Mouse (Mus musculus) limb, embryonic 14.5 days (tissue): ENCODE results near the gene Lztr1. TPM values are rescaled to one million over a fixed set of nuclear protein-coding genes. Genes with fewer than 3 reads are reported as not detected.
"Not testable (repeated sequence)": the region's sequence is repeated elsewhere in the genome, so short reads cannot be mapped to it uniquely, and the experiment has no call there.

Source experiments
- ATAC-seq: fragments of 200-750 bp; cut with Nextera tagmentation; 2 replicates; pipeline ENCODE4 v1.8.0; 2017; ENCODE audit warnings: low read depth, moderate number of reproducible peaks, moderate TSS enrichment; ENCODE audit not compliant: low FRiP score
- DNase-seq: peaks from one replicate; pipeline ENCODE4 v3.0.0-alpha.2; 2015; ENCODE audit warnings: low spot score
- H3K27ac ChIP-seq: fragments of 300-500 bp; sonication (generic); replicated peaks from 2 replicates; pipeline ENCODE4 v1.5.1; 2014; ENCODE audit warnings: low read depth, mild to moderate bottlenecking, low read length, moderate library complexity, mixed read lengths
- H3K27me3 ChIP-seq: fragments of 300-500 bp; sonication (generic); 2 replicates; pipeline ENCODE4 v1.6.1; 2014; ENCODE audit warnings: low read length, mixed read lengths; ENCODE audit not compliant: control insufficient read depth, insufficient read depth
- H3K36me3 ChIP-seq: fragments of 300-500 bp; sonication (generic); 2 replicates; pipeline ENCODE4 v1.6.1; 2014; ENCODE audit warnings: mild to moderate bottlenecking, low read length, moderate library complexity, mixed read lengths; ENCODE audit not compliant: control insufficient read depth, insufficient read depth
- H3K4me1 ChIP-seq: fragments of 300-500 bp; sonication (generic); 2 replicates; pipeline ENCODE4 v1.6.1; 2014; ENCODE audit warnings: antibody characterized with exemption, low read length, mixed read lengths; ENCODE audit not compliant: control insufficient read depth, insufficient read depth
- H3K4me2 ChIP-seq: fragments of 300-500 bp; sonication (generic); replicated peaks from 2 replicates; pipeline ENCODE4 v1.6.1; 2014; ENCODE audit warnings: low read depth, mild to moderate bottlenecking, low read length, moderate library complexity; ENCODE audit not compliant: severe bottlenecking
- H3K4me3 ChIP-seq: fragments of 300-500 bp; sonication (generic); replicated peaks from 2 replicates; pipeline ENCODE4 v1.5.1; 2014; ENCODE audit warnings: low read length
- H3K9ac ChIP-seq: fragments of 300-500 bp; sonication (generic); 2 replicates; pipeline ENCODE4 v1.6.1; 2014; ENCODE audit warnings: mild to moderate bottlenecking, low read depth, low read length, moderate library complexity; ENCODE audit not compliant: severe bottlenecking
- H3K9me3 ChIP-seq: fragments of 300-500 bp; sonication (generic); 2 replicates; pipeline ENCODE4 v1.6.1; 2016; ENCODE audit warnings: low read length; ENCODE audit not compliant: control insufficient read depth
- POLR2A ChIP-seq: fragments of 200-500 bp; IDR thresholded peaks from 2 replicates; pipeline ENCODE4 v1.8.0; 2012; ENCODE audit warnings: inconsistent platforms, mild to moderate bottlenecking, moderate library complexity, borderline replicate concordance; ENCODE audit not compliant: insufficient read depth, insufficient read length; ENCODE audit errors: extremely low read depth
- WGBS: fragments of 180-500 bp; shearing (Covaris S2); extraction: QIAGEN DNeasy Blood & Tissue Kit; methylation state at CpG from one replicate; pipeline ENCODE4 v1.1.7; 2014; 5-methylcytosine and 5-hydroxymethylcytosine counted together
- polyA plus RNA-seq, 2 experiments: library from polyadenylated mRNA; depleted of rRNA in 1 of 2; stranded (reverse) in 1 of 2; unstranded in 1 of 2; fragments of >200 nt; fragmentation: Nextera tagmentation in 1 of 2; extraction: Ambion mirVana in 1 of 2; gene quantifications; 2 replicates each; pipeline versions ENCODE4 v1.2.1 to v1.2.3; 2012 to 2014

The Lztr1 gene
- polyA plus RNA-seq, 2 experiments: 82.6 to 246 TPM

DNA sequence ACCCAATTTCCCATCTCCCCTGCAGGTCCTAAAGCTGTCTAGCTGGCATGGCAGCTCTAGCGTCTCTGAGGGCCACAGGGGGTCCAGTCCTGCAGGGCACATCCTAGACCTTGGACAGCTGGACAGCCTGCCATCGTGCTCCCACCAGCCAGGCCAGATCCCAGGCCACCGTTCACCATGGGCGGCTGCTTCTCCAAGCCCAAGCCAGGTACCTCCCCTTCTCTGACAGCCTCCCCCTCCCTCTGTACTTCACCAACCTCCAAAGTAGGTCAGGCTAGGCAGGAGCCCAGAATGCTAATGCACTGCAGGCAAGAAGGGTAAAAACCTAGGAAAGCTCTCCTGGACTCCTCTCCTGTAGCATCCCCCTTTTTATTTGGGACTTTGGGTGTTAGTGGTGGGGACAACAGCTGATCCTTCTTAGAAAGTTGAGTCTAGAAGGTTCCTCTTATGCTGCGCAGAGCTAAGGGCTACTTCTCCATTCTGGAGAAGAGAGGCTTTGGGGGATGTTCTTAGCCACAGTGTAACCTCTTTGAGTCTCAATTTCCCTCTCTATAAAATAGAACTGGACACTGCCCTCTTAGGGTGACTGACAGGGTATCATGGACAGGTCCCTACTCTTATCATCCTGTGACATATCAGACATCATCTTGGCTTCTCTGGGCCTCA, 16.5 kb upstream of the Lztr1 start:
- no peak for TF ChIP-seq POLR2A
- Histone ChIP-seq H3K36me3 (peaks cover 6% of the 10 kb centered on the region; the same call in 1 of the 2 replicates), H3K9me3 (no peaks in the 10 kb centered on the region), H3K4me1 (peaks cover 4% of the 10 kb centered on the region; the same call in 1 of the 2 replicates), H3K27me3 (no peaks in the 10 kb centered on the region), H3K4me2 (no peak overlapping the region), H3K9ac (no peak overlapping the region), H3K27ac (no peak overlapping the region), H3K4me3 (no peak overlapping the region)
- ATAC-seq (no peak), DNase-seq (no peak)
- 61% methylated on average over 5 of the region's 5 CpGs for WGBS

DNA sequence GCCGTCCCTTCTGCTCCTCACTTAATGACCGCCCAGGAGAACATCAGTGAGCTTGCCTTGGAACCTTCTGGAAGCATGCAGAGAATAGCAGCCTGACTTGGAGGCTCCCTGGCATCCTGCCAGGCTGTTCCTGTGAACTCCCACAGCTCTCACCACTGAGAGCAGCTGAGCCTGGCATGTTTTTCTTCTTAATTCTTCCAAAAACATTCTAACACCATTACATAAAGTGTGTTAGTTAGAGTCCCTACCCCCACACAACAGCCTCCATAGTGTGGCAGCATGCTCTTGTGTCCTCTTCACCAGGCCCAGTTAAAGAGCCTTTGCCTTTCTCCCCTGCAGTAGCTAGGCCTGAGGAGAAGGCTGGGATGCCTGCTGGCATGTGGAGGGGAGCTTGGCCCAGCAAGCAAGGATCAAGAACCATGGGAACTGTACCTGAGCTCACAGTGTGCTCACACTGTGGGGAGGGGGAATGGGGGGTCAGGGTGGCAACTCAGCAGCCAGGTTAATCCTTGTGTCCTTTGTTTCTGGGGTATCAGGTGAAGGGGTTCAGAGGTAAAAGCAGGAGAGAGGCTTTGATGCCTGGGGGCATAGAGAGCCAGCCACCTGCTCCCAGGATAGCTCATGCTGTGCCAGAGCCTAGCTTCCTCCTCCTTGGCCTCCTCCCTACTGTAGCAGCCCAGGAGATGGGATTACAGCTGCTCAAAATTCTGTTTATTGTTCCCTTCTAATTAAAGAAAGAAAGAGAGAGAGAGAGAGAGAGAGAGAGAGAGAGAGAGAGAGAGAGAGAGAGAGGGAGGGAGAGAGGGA, 11.8 kb upstream of the Lztr1 start:
- no peak overlapping the region for H3K4me2 ChIP-seq
- ATAC-seq: no peak
- WGBS: 45% methylated on average over 2 of the region's 2 CpGs

DNA sequence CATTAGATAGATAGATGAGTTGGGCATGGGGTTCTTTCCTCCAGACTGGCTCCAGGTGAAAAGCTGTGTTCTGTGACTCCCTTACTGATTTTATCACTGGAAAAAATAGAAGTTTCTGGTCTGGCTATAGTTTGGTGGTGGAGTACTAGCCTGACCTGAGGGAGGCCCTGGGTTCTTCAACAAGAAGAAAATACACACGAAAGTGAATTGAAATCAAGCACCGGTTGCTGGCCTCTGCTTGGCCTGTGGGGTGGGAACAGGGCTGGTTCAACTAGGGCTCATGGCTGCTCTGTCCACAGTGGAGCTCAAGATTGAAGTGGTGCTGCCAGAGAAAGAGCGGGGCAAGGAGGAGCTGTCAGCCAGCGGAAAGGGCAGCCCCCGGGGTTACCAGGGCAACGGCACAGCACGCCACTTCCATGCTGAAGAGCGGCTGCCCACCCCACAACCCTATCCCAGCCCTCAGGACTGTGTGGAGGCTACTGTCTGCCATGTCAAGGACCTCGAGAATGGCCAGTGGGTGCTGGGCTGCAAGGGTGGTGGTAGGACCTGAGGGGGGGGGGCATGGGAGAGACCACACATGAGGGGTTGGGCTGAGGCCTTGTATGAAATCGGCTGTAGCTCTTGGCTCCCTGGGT, 9.1 kb upstream of the Lztr1 start:
- no peaks in the 10 kb centered on the region for H3K36me3 ChIP-seq
- H3K4me2 ChIP-seq: no peak overlapping the region
- H3K9ac ChIP-seq: no peak overlapping the region
- H3K27ac ChIP-seq: no peak overlapping the region
- WGBS: 30% methylated on average over 10 of the region's 10 CpGs
- H3K4me3 ChIP-seq: no peak overlapping the region
- no peak for TF ChIP-seq POLR2A
- H3K27me3 ChIP-seq: no peaks in the 10 kb centered on the region
- ATAC-seq (no peak), DNase-seq (no peak)
- H3K9me3 ChIP-seq: no peaks in the 10 kb centered on the region
- peaks cover 4% of the 10 kb centered on the region; the same call in 1 of the 2 replicates for H3K4me1 ChIP-seq

More for the DNA sequence above, 11.8 kb upstream of the Lztr1 start:
- Histone ChIP-seq H3K36me3 (no peaks in the 10 kb centered on the region), H3K4me1 (peaks cover 4% of the 10 kb centered on the region; the same call in 1 of the 2 replicates), H3K4me3 (no peak overlapping the region), H3K9me3 (no peaks in the 10 kb centered on the region), H3K27me3 (no peaks in the 10 kb centered on the region), H3K27ac (0 out of 2 replicates have a peak overlapping the region, but pooled peaks have one; percentile 10), H3K9ac (peak overlapping the region; percentile 38; the same call in 1 of the 2 replicates)
- peak; percentile 75 for DNase-seq
- no peak for TF ChIP-seq POLR2A

DNA sequence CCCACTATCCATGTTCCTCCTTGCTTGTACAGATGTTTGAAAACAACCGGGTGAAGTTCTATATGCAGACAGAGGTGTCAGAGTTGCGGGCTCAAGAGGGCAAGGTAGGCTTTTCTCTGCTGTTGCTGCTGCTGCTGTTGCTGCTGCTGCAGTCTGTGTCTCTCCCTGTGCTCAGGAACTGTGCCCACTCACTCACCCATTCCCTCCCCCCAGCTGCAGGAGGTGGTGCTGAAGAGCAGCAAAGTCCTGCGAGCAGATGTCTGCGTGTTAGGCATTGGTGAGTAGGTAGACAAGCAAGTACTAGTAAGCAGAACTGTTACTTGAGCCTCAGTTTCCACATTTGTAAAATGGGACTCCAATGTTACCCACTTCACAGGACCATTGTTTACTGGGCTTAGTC, 5.8 kb upstream of the Lztr1 start:
- no peak overlapping the region for H3K4me3 ChIP-seq
- no peaks in the 10 kb centered on the region for H3K27me3 ChIP-seq
- H3K4me1 ChIP-seq: no peaks in the 10 kb centered on the region
- no peak overlapping the region for H3K4me2 ChIP-seq
- H3K9me3 ChIP-seq: no peaks in the 10 kb centered on the region
- no peaks in the 10 kb centered on the region for H3K36me3 ChIP-seq
- no peak overlapping the region for H3K9ac ChIP-seq
- WGBS: 71% methylated on average over 4 of the region's 4 CpGs
- DNase-seq (no peak), ATAC-seq (no peak)
- no peak for TF ChIP-seq POLR2A
- H3K27ac ChIP-seq: no peak overlapping the region

DNA sequence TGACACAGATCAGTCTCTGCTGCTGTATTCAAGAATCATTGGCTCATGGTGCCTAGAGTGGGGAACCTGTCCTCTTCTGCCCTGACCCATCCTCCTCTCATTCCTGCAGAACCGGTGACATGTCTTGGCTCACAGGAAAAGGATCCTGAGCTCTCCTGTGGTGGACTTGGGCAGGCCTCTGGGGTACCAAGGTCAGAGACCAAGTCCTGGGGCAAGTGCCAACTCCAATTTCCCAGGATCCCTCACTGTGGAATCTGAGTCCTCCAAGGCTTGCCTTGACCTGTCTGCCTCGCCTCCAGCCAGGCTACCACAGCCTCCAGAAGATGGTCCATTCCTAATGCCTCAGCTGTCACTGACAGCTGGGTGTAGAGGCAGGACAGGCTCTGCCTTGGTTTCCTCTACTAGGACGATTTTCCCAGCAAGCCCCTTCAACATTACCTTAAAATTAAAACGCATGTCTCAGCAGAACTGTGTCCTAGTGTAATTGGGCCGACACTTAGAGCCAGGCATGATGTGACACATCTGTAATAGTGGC, 1.4 kb upstream of the Lztr1 start:
- WGBS: 74% methylated on average over 5 of the region's 5 CpGs
- H3K4me2 ChIP-seq: no peak overlapping the region
- no peak overlapping the region for H3K4me3 ChIP-seq
- H3K4me1 ChIP-seq: peaks cover 10% of the 10 kb centered on the region
- no peak overlapping the region for H3K27ac ChIP-seq
- peaks cover 11% of the 10 kb centered on the region for H3K36me3 ChIP-seq
- ATAC-seq (no peak), DNase-seq (no peak)
- no peaks in the 10 kb centered on the region for H3K27me3 ChIP-seq
- H3K9ac ChIP-seq: no peak overlapping the region
- no peaks in the 10 kb centered on the region for H3K9me3 ChIP-seq
- no peak for TF ChIP-seq POLR2A

DNA sequence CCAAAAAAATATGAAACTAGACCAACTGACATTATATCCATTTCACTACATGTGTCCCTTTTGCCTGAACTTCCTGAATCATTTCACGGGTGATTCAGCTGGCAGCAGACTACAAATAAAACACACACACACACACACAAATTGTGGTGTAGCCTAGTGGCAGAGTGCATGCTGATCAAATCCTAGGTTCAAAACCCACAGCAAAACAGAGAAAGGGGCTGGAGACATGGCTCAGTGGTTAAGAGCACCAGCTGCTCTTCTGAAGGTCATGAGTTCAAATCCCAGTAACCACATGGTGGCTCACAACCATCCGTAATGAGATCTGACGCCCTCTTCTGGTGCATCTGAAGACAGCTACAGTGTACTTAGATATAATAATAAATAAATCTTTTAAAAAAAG, 457 bp upstream of the Lztr1 start:
- Histone ChIP-seq H3K4me2 (peak overlapping the region; percentile 59), H3K27ac (peak overlapping the region; percentile 90), H3K9ac (peak overlapping the region; percentile 86), H3K4me1 (peaks cover 10% of the 10 kb centered on the region), H3K36me3 (peaks cover 20% of the 10 kb centered on the region), H3K4me3 (peak overlapping the region; percentile 76)
- not testable (repeated sequence) for DNase-seq, ATAC-seq, H3K27me3 ChIP-seq, H3K9me3 ChIP-seq
- 31% methylated on average over 3 of the region's 3 CpGs for WGBS
